Mouse (Mus musculus): ENCODE measurements around the gene Dnah12. TPM values are rescaled to one million over a fixed set of nuclear protein-coding genes. Genes with fewer than 3 reads are reported as not detected.

Dnah12 gene
- total and polyA plus RNA-seq, 2 experiments from 2014 or later = not detected

- H3K4me1 ChIP-seq (ENCODE audit: control insufficient read depth, insufficient read depth) = no peaks in the 10 kb centered on the region
- no peak overlapping the region for H3K27ac ChIP-seq (ENCODE audit: low read depth)
- TF ChIP-seq CTCF (IDR thresholded peaks at IDR 0.05; ENCODE audit: low read depth) (no peak), EP300 (IDR thresholded peaks at IDR 0.05; ENCODE audit: low read depth) (no peak)
- no peak for DNase-seq (ENCODE audit: low spot score)
- H3K9ac ChIP-seq (replicated peaks; ENCODE audit: low read depth, low read length) = no peak overlapping the region
- no peaks in the 10 kb centered on the region for H3K27me3 ChIP-seq (ENCODE audit: control insufficient read depth, insufficient read depth, low read length)
- no peak overlapping the region for H3K4me3 ChIP-seq (ENCODE audit: low read depth, low read length)
- ATAC-seq (ENCODE audit: insufficient read depth, low read depth) = no peak
- H3K4me2 ChIP-seq (ENCODE audit: low read depth, low read length) = no peak overlapping the region
- no peaks in the 10 kb centered on the region for H3K36me3 ChIP-seq (replicated peaks; ENCODE audit: control insufficient read depth, insufficient read depth, low read length)
- no peaks in the 10 kb centered on the region for H3K9me3 ChIP-seq (replicated peaks; ENCODE audit: control insufficient read depth, low read length)
- WGBS = 72% methylated on average over 5 of the region's 5 CpGs
Measured at GRCm38 (mm10) chr14:26881700-26882099, 188.6 kb downstream of the Dnah12 start.

DNA sequence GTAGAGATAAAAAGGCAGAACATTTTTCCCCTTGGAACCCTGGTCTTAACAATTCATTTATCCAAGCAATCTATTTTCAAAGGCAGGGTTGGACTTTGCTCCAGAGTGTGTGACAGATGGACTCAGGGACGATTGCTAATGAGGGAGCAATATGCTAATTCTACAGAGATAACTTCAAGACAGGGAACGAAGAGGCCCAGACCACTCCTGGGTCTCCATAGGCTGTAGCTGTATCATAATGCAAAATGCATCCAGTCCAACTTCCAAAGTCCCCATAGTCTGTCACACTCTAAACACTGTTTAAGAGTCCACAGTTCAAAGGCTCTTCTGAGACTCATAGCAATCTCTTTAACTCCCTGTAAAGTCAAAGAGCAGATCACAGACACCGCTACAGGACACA is 194.2 kb downstream of the Dnah12 start:
- Histone ChIP-seq H3K4me3 (ENCODE audit: low read depth, low read length) (no peak overlapping the region), H3K9ac (replicated peaks; ENCODE audit: low read depth, low read length) (no peak overlapping the region), H3K27me3 (ENCODE audit: control insufficient read depth, insufficient read depth, low read length) (no peaks in the 10 kb centered on the region), H3K36me3 (replicated peaks; ENCODE audit: control insufficient read depth, insufficient read depth, low read length) (no peaks in the 10 kb centered on the region), H3K4me1 (ENCODE audit: control insufficient read depth, insufficient read depth) (no peaks in the 10 kb centered on the region), H3K4me2 (ENCODE audit: low read depth, low read length) (no peak overlapping the region), H3K9me3 (replicated peaks; ENCODE audit: control insufficient read depth, low read length) (no peaks in the 10 kb centered on the region), H3K27ac (ENCODE audit: low read depth) (no peak overlapping the region)
- DNase-seq (ENCODE audit: low spot score) = no peak
- 62% methylated on average over 3 of the region's 3 CpGs for WGBS
- no peak for ATAC-seq (ENCODE audit: insufficient read depth, low read depth)
- no peak for TF ChIP-seq EP300 (IDR thresholded peaks at IDR 0.05; ENCODE audit: low read depth)
- TF ChIP-seq CTCF (IDR thresholded peaks at IDR 0.05; ENCODE audit: low read depth) = no peak

DNA sequence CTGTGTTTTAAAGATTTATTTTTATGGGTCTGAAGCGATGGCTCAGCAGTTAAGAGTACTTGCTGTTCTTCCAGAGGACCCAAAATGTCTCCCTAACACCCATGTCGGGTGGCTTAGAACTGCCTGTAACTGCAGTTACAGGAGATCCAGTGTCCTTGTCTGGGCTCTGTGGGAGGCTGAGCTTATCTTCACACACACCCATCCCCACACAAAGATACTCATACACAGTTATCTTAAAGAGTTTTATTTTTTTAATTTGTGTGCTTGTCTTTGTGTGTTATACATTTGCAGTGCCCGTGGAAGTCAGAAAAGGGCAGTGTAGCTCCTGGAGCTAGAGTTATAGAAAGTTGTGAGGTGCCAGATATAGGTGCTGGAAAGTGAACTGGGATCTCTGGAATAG is 197.7 kb downstream of the Dnah12 start:
- H3K4me1 ChIP-seq (ENCODE audit: control insufficient read depth, insufficient read depth) = peaks cover 8% of the 10 kb centered on the region; the same call in 1 of the 2 replicates
- H3K4me2 ChIP-seq (ENCODE audit: low read depth, low read length) = no peak overlapping the region
- no peak for ATAC-seq (ENCODE audit: insufficient read depth, low read depth)
- no peak overlapping the region for H3K4me3 ChIP-seq (ENCODE audit: low read depth, low read length)
- no peaks in the 10 kb centered on the region for H3K27me3 ChIP-seq (ENCODE audit: control insufficient read depth, insufficient read depth, low read length)
- H3K9ac ChIP-seq (replicated peaks; ENCODE audit: low read depth, low read length) = no peak overlapping the region
- H3K9me3 ChIP-seq (replicated peaks; ENCODE audit: control insufficient read depth, low read length) = no peaks in the 10 kb centered on the region
- no peaks in the 10 kb centered on the region for H3K36me3 ChIP-seq (replicated peaks; ENCODE audit: control insufficient read depth, insufficient read depth, low read length)
- TF ChIP-seq CTCF (IDR thresholded peaks at IDR 0.05; ENCODE audit: low read depth) = no peak
- TF ChIP-seq EP300 (IDR thresholded peaks at IDR 0.05; ENCODE audit: low read depth) = no peak
- WGBS = 78% methylated on average over 3 of the region's 3 CpGs
- no peak for DNase-seq (ENCODE audit: low spot score)
- H3K27ac ChIP-seq (ENCODE audit: low read depth) = no peak overlapping the region

DNA sequence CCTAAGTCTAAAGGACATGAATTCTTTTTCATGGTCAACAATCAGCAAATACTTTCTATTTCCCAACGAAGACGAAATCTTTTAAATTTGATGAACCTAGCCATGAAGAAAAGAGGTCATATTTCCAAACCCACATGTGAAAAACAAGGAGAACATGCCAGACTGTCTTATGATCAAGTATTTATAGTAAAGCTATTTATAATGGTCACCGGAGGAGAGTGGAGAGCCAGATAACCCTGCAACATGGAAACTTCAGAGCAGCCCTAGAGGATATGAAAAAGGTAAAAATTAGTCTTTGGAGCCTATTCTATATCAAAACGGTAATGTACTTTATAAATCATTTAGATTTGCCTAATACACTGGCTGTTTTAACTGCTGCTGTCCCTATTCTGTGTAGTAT is 201.3 kb downstream of the Dnah12 start, which contains the start of gene Asb14:
TSS of gene Asb14 (plus strand) at position 166 of the 400 bp plus-strand sequence.
- no peaks in the 10 kb centered on the region for H3K27me3 ChIP-seq (ENCODE audit: control insufficient read depth, insufficient read depth, low read length)
- peak; percentile 53 for DNase-seq (ENCODE audit: low spot score)
- no peak within 1 kb of the TSS for H3K4me3 ChIP-seq (ENCODE audit: low read depth, low read length)
- 63% methylated on average over 4 of the region's 4 CpGs for WGBS
- peaks cover 8% of the 10 kb centered on the region; the same call in 1 of the 2 replicates for H3K4me1 ChIP-seq (ENCODE audit: control insufficient read depth, insufficient read depth)
- peak; percentile 30; the same call in 1 of the 2 replicates for TF ChIP-seq EP300 (IDR thresholded peaks at IDR 0.05; ENCODE audit: low read depth)
- TF ChIP-seq CTCF (IDR thresholded peaks at IDR 0.05; ENCODE audit: low read depth) = no peak
- no peaks in the 10 kb centered on the region for H3K9me3 ChIP-seq (replicated peaks; ENCODE audit: control insufficient read depth, low read length)
- peak; percentile 83 for ATAC-seq (ENCODE audit: insufficient read depth, low read depth)
- no peak within 1 kb of the TSS for H3K9ac ChIP-seq (replicated peaks; ENCODE audit: low read depth, low read length)
- peak within 1 kb of the TSS; percentile 31; the same call in 1 of the 2 replicates for H3K4me2 ChIP-seq (ENCODE audit: low read depth, low read length)
- H3K36me3 ChIP-seq (replicated peaks; ENCODE audit: control insufficient read depth, insufficient read depth, low read length) = no peaks in the 10 kb centered on the region
- H3K27ac ChIP-seq (ENCODE audit: low read depth) = peak within 1 kb of the TSS; percentile 68

GRCm38 (mm10) chr14:26899490-26899889 is 206.4 kb downstream of the Dnah12 start:
- no peak overlapping the region for H3K27ac ChIP-seq (ENCODE audit: low read depth)
- DNase-seq (ENCODE audit: low spot score) = no peak
- H3K9ac ChIP-seq (replicated peaks; ENCODE audit: low read depth, low read length) = no peak overlapping the region
- no peak overlapping the region for H3K4me3 ChIP-seq (ENCODE audit: low read depth, low read length)
- H3K36me3 ChIP-seq (replicated peaks; ENCODE audit: control insufficient read depth, insufficient read depth, low read length) = no peaks in the 10 kb centered on the region
- no peaks in the 10 kb centered on the region for H3K4me1 ChIP-seq (ENCODE audit: control insufficient read depth, insufficient read depth)
- TF ChIP-seq EP300 (IDR thresholded peaks at IDR 0.05; ENCODE audit: low read depth) (no peak), CTCF (IDR thresholded peaks at IDR 0.05; ENCODE audit: low read depth) (no peak)
- no peak for ATAC-seq (ENCODE audit: insufficient read depth, low read depth)
- H3K27me3 ChIP-seq (ENCODE audit: control insufficient read depth, insufficient read depth, low read length) = no peaks in the 10 kb centered on the region
- no peak overlapping the region for H3K4me2 ChIP-seq (ENCODE audit: low read depth, low read length)
- no peaks in the 10 kb centered on the region for H3K9me3 ChIP-seq (replicated peaks; ENCODE audit: control insufficient read depth, low read length)
- 69% methylated on average over 2 of the region's 2 CpGs for WGBS

DNA sequence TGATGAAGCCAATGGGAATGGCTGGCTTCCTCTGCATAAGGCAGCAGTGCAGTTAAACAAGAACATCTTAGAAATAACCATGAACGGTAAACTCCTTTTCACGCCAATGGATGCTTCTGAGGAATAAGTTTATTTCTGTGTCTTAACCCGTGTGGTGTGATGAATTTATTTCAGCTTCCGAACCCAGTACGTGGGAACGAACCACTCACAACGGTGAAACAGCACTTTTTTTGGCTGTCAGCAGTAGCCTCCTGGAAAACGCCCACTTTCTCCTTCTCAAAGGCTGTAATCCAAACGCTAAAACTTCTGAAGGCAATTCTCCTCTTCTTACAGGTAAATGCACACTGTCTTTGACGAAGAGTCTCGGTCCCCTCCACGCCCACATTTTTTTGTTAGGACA is 207.8 kb downstream of the Dnah12 start:
- Histone ChIP-seq H3K4me2 (ENCODE audit: low read depth, low read length) (no peak overlapping the region), H3K27me3 (ENCODE audit: control insufficient read depth, insufficient read depth, low read length) (no peaks in the 10 kb centered on the region), H3K4me3 (ENCODE audit: low read depth, low read length) (no peak overlapping the region), H3K36me3 (replicated peaks; ENCODE audit: control insufficient read depth, insufficient read depth, low read length) (no peaks in the 10 kb centered on the region), H3K9ac (replicated peaks; ENCODE audit: low read depth, low read length) (no peak overlapping the region), H3K4me1 (ENCODE audit: control insufficient read depth, insufficient read depth) (no peaks in the 10 kb centered on the region), H3K9me3 (replicated peaks; ENCODE audit: control insufficient read depth, low read length) (no peaks in the 10 kb centered on the region), H3K27ac (ENCODE audit: low read depth) (no peak overlapping the region)
- 82% methylated on average over 12 of the region's 12 CpGs for WGBS
- ATAC-seq (ENCODE audit: insufficient read depth, low read depth) (no peak), DNase-seq (ENCODE audit: low spot score) (no peak)
- no peak for TF ChIP-seq EP300 (IDR thresholded peaks at IDR 0.05; ENCODE audit: low read depth)
